In genomic region chr5:30476534-30476933, GRCm38 (mm10) we compare ENCODE assay signal across 9 mouse cellular contexts. TPM values are rescaled to one million over a fixed set of nuclear protein-coding genes. Genes with fewer than 3 reads are reported as not detected.
DNase-seq lines count a peak whose midpoint lies in the region; ATAC-seq and TF ChIP-seq lines count a peak whose summit lies in the region.
"Had no signal": no experiment of that assay in that cellular context is flagged by ENCODE, and none has a peak within 500 bp of the region (broad histone marks: within the 10 kb centered on the region; RNA-seq: fewer than 3 reads in every experiment).

No protein-coding gene starts in this region.

- peak; percentile 18 for DNase-seq in kidney, adult 9 months
- DNase-seq in kidney, postnatal 25 days = no peak
- peak; percentile 55 for DNase-seq in 416B (ENCODE audit: low read depth)
- DNase-seq in ES-E14 (ENCODE audit: low read depth, low spot score) = peak; percentile 56
- DNase-seq in cerebellum, postnatal 36 days = peak; percentile 16 to 40
- DNase-seq in lung, postnatal 0 days (ENCODE audit: low spot score) = peak; percentile 56
- DNase-seq in heart, adult 8-10 months (ENCODE audit: low spot score) = no peak
- no peak for DNase-seq in Muller cell, postnatal 12 days (ENCODE audit: inconsistent ontology term)

- ATAC-seq in lung, postnatal 0 days = no peak

- no peaks in the 10 kb centered on the region for H3K4me1 ChIP-seq in ES-E14 (ENCODE audit: control insufficient read depth in 2 of 2, insufficient read depth in 2 of 2, low read length in 2 of 2, poor library complexity in 1 of 2)
- H3K4me1 ChIP-seq in lung, postnatal 0 days (ENCODE audit: insufficient read depth, low read depth, low read length) = no peaks in the 10 kb centered on the region

- no peaks in the 10 kb centered on the region for H3K27me3 ChIP-seq in lung, postnatal 0 days (replicated peaks; ENCODE audit: insufficient read depth, low read length)

- H3K9me3 ChIP-seq in ES-E14 (ENCODE audit: control insufficient read depth, insufficient read depth, low read depth, low read length) = no peaks in the 10 kb centered on the region
- no peaks in the 10 kb centered on the region for H3K9me3 ChIP-seq in lung, postnatal 0 days (ENCODE audit: low read length)

- H3K4me3 ChIP-seq in ES-E14 (ENCODE audit: insufficient read depth in 1 of 2, low read depth in 1 of 2, low read length in 2 of 2, poor library complexity in 1 of 2, severe bottlenecking in 1 of 2) = no peak overlapping the region
- H3K4me3 ChIP-seq in lung, postnatal 0 days (ENCODE audit: low read depth, low read length) = no peak overlapping the region

- no peak overlapping the region for H3K4me2 ChIP-seq in lung, postnatal 0 days (replicated peaks; ENCODE audit: low read depth, low read length)

- TF ChIP-seq CTCF in lung, postnatal 0 days (IDR thresholded peaks at IDR 0.05) = peak; percentile 91

- no peaks in the 10 kb centered on the region for H3K36me3 ChIP-seq in ES-E14 (ENCODE audit: control insufficient read depth, insufficient read depth, low read length, poor library complexity, severe bottlenecking)
- H3K36me3 ChIP-seq in lung, postnatal 0 days (ENCODE audit: insufficient read depth, low read length) = no peaks in the 10 kb centered on the region

- in situ Hi-C loops in ES-E14 (cut with MboI; ENCODE audit: low sequenced_read_pairs in 2 of 2, unreplicated experiment in 2 of 2) = no loop called here

- no peak overlapping the region for H3K9ac ChIP-seq in ES-E14 (ENCODE audit: insufficient read depth, low read depth, low read length, poor library complexity, severe bottlenecking)
- no peak overlapping the region for H3K9ac ChIP-seq in lung, postnatal 0 days (replicated peaks; ENCODE audit: low read depth)

- H3K27ac ChIP-seq in ES-E14 (ENCODE audit: insufficient read depth, low read depth, low read length, poor library complexity, severe bottlenecking) = no peak overlapping the region
- H3K27ac ChIP-seq in lung, postnatal 0 days (ENCODE audit: low read length) = no peak overlapping the region

- TF ChIP-seq EP300 in lung, postnatal 0 days (IDR thresholded peaks at IDR 0.05) = no peak

- 30% methylated on average over 10 of the region's 10 CpGs for WGBS in lung, postnatal 0 days

TF ChIP-seq in ES-E14, 5 proteins besides CTCF, POLR2A, EP300 and RAD21:
- TF ChIP-seq ZNF384 (IDR thresholded peaks at IDR 0.05; ENCODE audit: low read depth, low read length) (no peak), MAFK (IDR thresholded peaks at IDR 0.05; ENCODE audit: insufficient read depth, low read depth, low read length) (no peak), CHD2 (IDR thresholded peaks at IDR 0.05; ENCODE audit: low read depth, low read length) (no peak), ZC3H11A (IDR thresholded peaks at IDR 0.05; ENCODE audit: borderline replicate concordance, low read depth, low read length) (peak; percentile 41; the same call in 1 of the 2 replicates)

RNA-seq across cellular contexts. Expression of gene 1700001C02Rik, which starts 10.7 kb away (rescaled TPM):
- total RNA-seq in ES-E14 (2012; rRNA removed) = not detected in 2 replicates
- polyA plus RNA-seq in lung, postnatal 0 days (2015; fragmentation: Nextera tagmentation; extraction: Ambion mirVana) = 21.7 and 23.9 TPM in 2 replicates
- total RNA-seq in heart, adult 8-10 months (2022) = not detected
- polyA plus RNA-seq: liver, embryonic 16.5 days had no signal

RNA-seq across cellular contexts. Expression of gene Otof, which starts 14.8 kb away (rescaled TPM):
- total RNA-seq in ES-E14 (2012; rRNA removed) = 0.18 and 0.26 TPM in 2 replicates
- polyA plus RNA-seq in lung, postnatal 0 days (2015; fragmentation: Nextera tagmentation; extraction: Ambion mirVana) = 0.10 and 0.12 TPM in 2 replicates
- under 1 TPM in 1 of 4 experiments, not detected in 3; 0.03 TPM for total RNA-seq in heart, adult 8-10 months (2022)
- polyA plus RNA-seq: liver, embryonic 16.5 days had no signal

Comparison
In these comparisons a context has a peak if more than half of its experiments do, and no peak if none do; other contexts are left out.
1. DNase-seq: peak in kidney, adult 9 months (single experiment), 416B (single experiment), ES-E14 (single experiment), cerebellum, postnatal 36 days (2 of 2) and lung, postnatal 0 days (single experiment); none in kidney, postnatal 25 days (0 of 2), heart, adult 8-10 months (single experiment) and Muller cell, postnatal 12 days (single experiment).